Mouse (Mus musculus): ENCODE results near the gene Trim43c.
A peak's percentile ranks its signal among the peaks of the same experiment; 100 is the strongest.
"Not testable (repeated sequence)": the region's sequence is repeated elsewhere in the genome, so short reads cannot be mapped to it uniquely, and the experiment has no call there.

Gene Trim43c

DNA sequence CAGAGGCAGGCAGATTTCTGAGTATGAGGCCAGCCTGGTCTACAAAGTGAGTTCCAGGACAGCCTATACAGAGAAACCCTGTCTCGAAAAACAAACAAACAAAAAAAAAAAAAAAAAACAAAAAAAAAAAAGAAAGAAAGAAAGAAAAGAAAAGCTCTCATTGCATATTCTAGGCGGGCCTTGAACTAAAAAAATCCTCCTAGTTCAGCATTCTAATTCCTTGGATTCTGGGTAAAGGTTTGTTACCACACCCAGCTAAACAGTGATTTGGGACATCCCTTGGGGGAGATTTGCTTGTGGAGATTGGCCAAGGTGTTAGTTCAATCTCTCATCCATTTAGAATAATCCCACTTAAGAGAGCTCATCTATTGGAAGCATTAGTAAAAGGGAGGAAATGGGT is at the start of gene Trim43c:
Gene Trim43c, plus strand, starts transcription at position 301 of the 400 bp plus-strand sequence.
- not testable (repeated sequence) for DNase-seq

DNA sequence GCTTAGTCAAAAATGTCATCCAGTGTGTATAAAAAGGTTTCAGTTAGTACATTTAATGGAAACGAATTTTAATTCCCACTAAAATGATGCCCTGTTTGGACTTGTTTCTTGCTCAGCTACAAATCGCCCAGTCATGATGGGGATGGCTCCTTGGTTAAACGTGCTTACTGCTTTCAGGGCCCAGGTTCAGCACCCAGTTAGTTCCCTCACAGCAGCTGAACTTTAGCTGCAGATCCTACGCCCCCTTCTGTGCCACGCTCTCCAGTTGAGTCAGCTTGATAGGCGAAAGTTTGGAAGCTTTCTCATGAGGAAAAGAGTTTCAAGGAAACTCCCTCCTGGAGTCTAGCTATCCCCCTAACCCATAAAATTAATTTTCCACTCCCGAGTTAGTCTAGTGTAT is 14.1 kb downstream of the Trim43c start:
- not testable (repeated sequence) for DNase-seq

DNA sequence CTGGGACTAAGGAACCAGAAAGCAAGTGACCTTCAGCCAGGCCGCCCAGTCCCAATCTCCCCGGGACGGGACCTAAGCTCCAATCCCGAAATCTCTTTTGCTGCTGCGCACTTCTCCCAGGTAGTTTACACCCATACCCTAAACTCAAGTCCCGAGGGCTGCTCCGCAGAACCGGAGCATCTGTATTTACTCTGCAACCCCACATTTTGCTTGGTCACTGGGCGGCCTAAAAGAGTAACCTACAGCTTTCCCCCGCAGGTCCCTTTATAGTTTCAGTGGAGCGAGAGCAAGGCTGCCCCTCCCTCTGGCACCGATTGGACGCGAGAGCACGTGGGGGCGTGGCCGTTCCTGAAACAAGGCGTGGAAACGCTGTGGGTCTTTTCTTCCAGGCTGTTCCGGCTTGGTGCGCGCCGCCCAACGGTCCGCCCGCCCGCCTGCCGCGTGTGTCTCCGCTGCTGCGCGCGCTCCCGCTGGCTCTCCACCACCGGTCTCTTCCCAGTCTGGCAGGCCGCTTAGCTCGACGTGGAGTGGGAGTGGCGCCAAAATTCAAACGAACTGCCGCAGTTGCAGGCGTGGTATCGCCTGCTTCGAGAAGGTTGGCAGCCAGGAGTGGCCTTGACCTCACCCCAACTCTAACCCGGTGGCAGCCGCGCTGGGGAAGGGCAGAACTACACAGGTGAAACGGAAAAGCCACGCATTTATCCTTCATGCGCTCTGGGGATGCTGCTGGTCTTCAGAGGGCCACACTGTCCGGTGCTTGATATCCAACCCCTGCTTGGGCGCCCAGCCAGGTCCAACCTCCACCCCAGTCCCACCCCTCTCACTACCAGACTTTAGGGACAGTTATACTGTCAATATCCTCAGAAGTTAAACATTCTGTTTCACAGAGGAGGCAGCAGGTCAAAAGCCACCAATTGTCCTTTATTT is 19.9 kb downstream of the Trim43c start:
- peak; percentile 92 for DNase-seq

Data from kidney, postnatal 10 days (tissue).